Mouse (Mus musculus) frontal cortex, postnatal 14 days (tissue): ENCODE data around the gene Vmn1r21.
"Not testable (repeated sequence)": the region's sequence is repeated elsewhere in the genome, so short reads cannot be mapped to it uniquely, and the experiment has no call there.

Experiments used
- DNase-seq, 2 experiments: peaks; one replicate each; pipeline ENCODE4 v3.0.0; 2022; ENCODE audit warnings: low spot score in 2 of 2

Gene Vmn1r21

DNA sequence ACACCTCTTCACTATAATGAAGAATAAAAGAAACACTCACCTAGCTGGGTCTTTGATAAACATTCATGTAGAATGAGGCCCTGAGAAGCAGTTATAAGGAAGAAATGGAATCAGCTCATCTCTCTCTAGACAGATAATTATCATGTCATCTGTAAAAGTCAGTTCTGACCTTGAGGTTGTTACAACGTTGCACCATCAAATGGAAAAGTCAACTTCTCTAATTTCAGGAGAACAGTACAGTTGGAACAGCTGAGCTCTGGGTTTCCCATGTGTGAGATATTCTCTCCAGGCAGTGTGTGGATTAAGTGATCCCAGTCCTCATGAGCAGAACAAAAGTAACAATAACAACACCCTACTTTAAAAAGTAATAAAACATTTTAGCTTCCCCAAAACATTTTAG lies at the start of gene Vmn1r21:
Gene Vmn1r21 (minus strand): TSS at position 58 of the 400 bp plus-strand sequence.
- DNase-seq, result no peak

DNA sequence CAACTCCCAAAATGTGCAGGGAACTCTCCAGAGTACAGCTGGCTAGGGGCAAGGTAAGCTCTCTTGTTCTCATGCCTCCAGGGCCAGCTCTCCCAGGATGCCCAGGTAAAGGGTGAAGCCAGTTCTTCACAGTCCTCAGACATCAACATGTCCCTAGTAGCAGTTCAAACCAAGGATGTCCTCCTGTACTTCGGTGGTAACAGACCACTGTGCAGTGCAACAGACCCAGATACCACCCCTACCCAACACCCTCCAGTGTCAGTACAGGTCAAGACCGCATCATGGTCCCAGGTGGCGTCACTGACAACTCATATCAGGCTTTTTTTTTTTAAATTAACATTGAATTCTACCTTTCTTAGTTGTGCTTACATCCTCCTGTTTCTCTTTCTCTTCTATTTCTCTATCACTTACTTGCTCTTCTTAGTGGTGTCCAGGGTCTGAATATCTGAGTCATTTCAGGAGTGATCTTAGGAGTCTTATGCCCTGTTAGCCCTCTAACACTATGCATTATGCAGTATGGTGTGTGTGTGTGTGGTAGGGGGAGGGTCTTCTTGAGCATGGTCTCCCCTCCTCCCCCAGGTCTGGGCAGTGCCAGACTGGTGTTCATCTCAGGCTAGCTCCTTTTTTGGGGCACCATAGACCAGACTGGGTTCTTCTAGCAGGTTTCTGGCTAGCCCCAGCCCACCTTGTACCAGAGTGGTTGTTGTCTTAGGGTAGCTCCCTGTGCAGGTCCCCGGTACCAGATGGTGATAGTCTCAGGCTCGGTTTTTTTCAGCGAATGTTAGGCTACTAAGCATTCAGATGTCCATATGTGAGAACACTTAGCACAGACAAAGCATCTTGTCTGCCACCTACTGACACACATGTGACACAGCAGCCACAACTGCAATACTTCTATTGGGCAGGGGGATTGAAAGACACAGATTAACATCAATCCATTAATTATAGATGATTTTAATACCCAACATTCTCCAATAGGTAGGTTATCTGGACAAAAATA lies 9.2 kb upstream of the Vmn1r21 start:
- peak in 1 of 2 experiments; percentile 24 for DNase-seq

DNA sequence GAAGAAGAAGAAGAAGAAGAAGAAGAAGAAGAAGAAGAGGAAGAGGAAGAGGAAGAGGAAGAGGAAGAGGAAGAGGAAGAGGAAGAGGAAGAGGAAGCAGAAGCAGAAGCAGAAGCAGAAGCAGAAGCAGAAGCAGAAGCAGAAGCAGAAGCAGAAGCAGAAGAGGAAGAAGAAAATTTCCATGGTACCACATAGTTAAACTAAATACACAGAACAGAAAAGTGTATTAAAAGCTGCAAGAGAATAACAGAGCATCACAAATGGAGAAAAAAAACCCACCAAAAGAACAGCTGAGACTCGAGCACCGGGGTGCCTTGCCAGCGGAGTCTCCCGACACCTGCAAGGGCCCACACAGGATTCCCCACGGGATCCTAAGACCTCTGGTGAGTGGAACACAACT lies 1.0 kb upstream of the Vmn1r21 start:
- DNase-seq, result not testable (repeated sequence)

DNA sequence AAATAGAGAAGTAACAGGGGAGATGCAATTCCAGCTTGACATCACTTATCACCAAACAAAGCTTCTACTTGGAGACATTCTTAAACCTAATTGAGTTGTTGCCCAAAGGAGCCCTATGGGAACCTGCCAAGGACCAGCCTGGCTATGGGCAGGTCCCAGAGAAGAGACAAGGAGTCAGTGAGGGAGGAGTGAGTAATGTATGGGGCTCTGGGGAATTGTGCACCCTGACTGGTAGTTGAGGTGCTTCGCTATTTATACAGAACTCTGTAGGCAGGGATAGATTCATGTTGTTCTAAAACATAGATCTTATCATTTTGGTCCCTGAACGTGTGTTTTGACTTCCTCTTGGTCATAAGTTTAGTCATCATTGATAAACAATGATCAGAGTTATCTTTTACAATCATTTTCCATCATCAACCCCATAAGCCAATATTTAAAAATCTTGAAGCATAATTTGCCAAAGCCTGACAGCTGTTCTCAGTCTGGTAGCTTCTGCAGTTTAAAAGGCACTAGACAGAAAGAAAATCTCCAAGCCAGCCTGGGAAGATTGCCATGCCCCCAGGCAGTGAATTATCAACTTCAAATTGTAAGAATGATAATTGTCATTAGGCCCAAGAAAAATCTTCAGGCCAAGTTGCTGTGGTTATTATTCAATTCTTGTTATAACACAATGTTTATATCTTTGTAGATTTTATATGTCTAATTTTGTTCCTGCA lies 10.3 kb downstream of the Vmn1r21 start:
- DNase-seq, result no peak

DNA sequence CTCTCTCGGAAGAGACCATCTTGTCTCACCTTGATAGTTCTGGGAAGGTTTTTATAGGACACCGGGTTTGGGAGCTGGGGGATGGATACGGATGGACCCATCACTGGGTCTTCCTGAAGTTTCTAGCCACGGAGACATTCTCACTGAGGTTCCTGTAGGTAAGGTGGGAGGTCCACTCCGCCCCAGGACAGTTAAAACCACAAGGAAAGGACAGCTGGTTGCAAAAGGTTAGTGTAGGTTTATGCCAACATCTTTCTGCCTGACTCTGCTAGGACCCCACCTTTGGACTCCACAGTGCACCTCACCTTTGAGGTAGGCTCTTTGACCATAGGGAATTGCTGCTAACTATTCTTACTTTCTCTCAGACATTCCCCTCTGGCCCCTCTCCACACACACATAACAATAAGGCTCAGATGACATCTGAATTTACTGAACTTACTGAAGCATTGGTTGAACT lies 24.9 kb downstream of the Vmn1r21 start:
- no peak for DNase-seq

DNA sequence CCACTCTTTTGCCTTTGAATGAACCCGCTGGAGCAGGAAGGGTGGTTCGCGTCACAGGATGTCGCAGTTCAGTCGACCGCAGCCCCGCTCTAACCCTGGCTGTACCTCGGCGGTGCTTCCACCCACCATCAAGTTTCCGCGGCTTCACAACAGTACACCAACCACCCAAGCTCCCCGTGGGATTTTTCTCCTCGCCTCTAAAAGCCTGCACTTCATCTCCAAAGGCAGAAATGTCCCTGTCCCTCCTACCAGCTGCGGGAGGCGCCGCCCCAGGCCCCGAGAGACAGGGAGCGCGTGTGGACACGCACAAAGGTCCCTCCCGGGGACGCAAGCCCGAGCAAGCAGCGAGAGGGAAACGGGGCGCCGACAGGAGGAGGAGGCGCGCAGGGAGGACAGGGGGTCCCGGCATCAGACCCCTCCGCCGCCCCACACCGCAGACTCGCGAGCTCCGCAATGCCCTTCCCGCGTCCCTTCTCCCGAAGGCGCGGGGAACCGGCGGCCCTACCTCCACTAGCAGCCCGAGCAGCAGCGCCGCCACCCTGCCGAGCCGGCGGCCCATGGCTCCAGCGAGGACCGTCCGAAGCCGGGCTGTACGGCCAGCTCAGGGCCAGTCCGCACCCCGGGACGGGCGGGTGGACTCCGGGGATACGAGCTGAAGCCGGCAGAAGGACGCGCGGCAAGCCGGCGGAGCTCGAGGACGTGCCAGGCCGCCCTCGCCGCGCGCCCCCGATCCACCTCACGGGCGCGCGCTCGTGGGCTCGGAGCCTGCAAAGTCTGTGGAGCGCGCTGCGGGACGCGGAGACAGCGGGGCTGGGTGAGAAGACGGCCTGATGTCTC lies 25.5 kb downstream of the Vmn1r21 start, which contains the start of gene Vopp1:
Gene Vopp1 (minus strand): TSS at position 738 of the 837 bp plus-strand sequence.
- peak; percentile 49 to 61 for DNase-seq

DNA sequence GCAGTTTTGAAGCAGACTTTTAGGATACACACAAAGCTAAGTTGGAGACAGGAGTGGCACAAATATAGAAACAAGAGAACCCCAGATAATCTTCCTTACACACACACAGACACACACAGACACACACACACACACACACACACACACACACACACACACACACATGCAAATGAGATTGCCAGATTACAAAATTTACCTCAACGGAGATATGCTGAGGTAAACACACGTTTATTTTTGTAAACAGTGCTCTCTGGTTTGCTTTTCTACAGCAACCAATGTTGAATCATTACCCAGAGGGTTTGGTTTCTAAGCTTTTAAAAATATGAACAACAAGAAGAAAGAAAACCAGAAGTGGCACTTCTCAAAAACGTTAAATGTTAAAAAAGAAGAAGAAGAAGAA lies 26.7 kb downstream of the Vmn1r21 start:
- no peak for DNase-seq

DNA sequence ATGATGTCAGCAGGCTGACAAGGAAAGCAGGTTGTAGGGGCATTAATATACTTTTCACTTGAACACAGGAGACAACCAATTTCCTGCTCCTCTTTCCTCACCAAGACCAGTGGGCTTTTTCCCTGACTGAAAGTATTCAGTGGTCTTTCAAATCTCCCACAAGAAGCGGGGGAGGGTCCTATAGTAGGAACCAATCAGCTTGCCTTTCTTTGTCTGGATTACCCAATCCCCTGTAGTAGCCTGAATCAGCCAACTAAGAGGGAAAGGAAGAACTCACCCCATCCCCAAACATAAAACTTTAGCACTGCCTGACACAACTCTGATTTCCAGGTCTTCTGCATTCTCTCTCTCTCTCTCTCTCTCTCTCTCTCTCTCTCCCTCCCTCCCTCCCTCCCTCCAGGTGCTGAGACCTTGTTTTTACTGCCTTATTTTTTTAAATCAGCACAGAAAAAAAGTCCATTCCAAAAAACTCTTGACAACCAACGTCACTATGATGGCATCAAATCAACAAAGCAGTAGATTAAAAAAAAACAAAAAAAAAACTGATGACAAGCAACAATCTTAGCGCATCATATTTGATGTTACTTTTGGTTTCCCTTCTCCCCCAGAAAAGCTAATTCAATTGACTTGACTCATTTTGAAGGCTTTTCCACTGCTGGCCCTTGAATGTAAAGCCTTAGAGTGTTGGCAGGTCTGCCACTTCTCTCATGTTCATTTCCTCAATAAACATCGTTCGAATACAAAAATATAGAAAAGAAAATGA lies 27.3 kb downstream of the Vmn1r21 start:
- DNase-seq, result no peak

DNA sequence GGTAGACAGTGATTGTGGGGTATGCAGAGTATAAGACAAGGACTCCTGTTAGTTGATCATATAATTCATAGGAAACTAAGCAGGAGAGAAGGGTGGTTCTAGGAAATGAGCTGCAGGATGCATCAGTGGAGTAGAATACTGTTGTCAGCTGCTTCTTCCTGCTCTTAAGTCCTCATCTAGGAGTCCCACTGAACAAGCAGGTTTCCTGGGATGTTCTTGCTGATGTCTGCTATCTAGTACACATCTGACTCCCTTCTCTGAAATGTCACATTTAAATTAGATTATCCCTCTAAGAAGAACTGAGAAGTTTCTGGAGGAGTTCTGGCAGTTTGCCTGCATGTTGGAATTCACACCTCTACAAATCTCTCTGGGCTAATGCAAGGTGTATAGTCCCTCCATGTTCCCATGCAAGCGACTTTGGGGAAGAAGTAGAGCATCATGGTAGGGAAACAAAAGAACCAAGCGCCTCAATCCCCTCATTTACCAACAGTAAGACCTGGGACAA lies 35.7 kb downstream of the Vmn1r21 start:
- DNase-seq, result no peak

DNA sequence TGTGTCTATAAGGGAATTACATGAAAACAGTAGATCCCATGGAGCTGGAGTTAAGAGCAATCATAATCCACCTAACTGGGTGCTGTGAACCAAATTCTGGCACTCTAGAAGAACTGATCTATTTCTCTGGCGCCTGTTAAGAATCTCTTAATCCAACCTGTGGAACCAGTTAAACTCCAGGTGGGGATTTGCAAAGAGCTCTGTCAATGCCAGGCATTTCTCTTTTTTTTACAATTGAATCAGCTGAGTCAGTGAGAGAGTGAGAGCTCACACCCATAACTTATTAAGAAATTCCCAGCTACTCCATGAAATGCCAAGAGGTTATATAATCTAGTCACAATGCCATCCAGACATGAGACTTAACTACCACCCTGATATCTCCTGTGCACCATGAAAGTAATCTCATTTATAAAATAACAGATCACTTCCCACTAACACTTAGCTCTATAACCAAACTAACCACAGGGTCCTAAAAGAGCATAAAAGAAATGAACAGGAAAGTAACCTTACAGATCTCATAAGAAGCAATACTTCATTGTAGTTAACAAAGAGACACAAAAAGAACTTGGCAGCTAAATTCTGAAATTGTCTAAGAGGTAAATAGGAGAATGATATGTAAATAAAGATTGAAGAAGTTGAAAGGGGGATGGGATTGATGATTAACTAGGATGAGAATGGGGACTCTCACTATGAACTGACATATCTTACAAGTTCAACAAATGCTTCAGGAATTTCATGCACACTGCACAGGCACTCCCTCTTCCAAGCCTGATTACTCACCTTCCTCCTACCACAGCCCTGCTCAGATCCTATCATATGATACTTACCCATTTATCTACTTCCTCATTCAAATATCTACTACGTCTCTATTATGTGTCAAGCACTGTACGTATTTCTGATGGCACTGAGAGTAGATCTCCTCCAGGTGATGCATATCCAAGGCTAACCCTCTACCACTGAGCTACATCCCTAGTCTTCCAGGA lies 38.1 kb downstream of the Vmn1r21 start:
- DNase-seq, result no peak

DNA sequence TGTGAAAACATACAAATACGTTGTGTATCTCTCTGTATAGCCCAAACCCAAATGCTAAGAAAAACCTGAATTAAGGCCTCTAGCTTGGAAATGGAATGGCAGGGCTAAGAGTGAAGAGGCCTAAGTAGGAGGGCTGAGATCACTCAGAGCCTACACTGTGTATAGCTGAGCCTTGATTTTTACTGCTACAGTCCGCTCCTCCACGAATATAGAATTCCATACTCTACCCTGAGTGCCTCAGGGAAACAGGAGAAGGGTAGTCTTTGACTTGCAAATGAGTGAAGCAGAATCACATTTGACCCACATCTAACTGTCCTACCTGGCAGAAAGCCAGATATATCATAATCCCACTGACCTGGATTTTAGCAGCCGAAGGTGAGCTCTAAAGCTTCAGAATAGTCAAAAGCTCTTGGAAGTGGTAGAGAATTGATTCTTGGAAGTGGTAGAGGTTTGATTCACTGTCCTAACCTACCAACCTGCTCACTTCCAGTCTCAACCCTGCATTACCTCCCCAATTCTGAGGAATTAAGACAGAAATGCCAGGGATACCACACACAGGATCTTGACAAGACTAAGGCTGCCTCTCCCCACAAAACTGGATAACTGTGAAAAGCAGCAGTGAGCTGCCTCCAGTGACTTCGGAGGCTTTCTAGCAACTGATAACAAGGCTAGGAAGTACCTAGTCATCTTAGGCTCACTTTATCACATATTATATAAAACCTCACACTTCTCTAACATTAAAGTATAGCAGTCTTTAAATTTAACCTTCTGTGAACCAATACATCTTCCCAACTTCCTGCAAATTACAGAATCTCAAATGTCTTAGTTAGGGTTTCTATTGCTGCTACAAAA lies 44.7 kb downstream of the Vmn1r21 start:
- DNase-seq, result no peak

DNA sequence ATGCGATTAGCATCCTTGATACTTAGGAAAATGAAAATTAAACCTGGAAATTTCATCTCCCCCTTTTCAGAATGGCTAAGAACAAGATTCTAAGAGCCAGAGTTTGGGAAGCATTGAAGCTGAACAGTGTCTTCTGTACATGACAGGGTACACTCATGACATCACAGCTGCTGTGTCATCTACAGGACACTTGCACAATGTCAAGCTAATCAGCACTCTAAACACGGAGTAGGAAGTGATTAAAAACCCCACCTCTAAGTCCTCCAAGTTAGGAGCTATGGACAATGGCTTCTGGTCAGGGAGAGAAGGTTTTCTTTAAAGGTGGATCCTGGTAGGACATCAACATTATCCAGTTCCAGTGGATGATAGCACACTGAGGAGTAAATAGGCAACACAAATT lies 47.0 kb downstream of the Vmn1r21 start:
- DNase-seq, result no peak

DNA sequence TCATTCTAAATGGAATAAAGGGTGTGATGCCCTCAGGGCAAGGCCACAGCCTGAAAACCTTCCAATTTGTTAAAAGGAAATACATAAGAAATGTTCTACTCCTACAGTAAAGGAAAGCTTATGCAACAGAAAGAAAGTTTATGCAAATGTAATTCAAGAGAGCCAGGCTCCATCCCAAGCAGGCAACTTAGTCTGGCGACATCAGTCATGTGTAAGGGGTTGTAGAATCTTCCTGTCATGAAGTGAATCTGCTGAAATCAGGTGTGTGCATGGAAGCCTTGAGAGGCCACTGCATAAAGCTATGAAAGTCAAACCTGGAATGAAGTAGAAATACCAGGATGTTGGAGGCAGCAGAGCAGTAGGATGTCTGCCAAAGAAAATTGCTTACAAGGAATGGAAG lies 51.2 kb downstream of the Vmn1r21 start:
- no peak for DNase-seq

DNA sequence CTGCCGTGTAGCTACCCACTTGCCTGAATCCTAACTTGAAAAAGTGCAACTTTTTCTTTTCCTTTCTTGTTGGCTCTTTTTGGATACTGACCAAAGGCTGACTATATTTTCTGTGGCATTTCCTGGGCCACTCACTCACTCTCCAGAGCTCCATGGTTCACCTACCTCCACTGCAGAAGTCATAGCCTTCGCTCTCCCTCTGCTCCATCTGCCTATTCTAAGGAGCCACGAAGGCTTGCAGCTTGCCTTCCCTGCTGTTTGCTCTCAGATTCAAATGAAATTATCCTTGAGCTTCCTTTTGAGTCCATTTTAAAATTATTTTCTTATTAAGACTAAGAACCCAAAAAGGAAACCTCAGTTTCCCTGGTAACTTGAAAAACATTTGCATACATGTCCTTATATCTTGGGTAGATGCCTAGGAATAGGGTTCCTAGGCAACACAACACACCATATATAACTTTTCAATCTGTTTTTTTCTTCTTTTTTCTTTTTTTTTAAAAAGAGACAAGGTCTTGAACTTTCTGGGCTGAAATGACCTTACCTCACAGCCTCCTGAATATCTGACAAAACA lies 53.2 kb downstream of the Vmn1r21 start:
- no peak for DNase-seq

DNA sequence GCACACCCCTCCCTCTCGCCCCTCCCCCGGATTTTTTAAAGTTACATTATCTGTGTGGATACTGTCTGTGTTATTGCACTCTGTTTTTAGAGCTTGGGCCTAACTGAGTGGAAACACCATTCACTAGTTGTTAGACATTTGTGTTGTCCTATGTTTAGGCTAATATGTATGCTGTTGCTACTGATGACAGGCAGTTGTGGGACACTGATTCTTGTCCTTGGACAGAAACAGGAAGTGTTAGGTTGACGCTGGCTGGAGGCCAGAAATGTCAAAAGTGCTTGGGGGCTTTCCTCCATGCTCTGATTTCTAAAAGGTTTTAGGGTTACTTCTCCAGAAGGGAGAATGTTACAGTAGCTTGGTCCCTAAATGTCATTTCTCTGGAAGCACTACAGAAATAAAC lies 54.3 kb downstream of the Vmn1r21 start:
- DNase-seq, result no peak
